Mouse (Mus musculus) hindbrain, embryonic 13.5 days (tissue): ENCODE measurements at regions not wholly inside any gene's neighbourhood (a gene's known extent, or its start where the extent isn't known, plus 50 kb on each side); places are given as distances from the start of the nearest gene placed in this dataset.

Experiments used
- ATAC-seq: fragments of 200-750 bp; cut with Nextera tagmentation; 2 replicates; pipeline ENCODE4 v1.8.0; 2017; ENCODE audit warnings: moderate TSS enrichment; ENCODE audit not compliant: low FRiP score
- H3K27ac ChIP-seq: fragments of 300-500 bp; sonication (generic); 2 replicates; pipeline ENCODE4 v1.5.1; 2015; ENCODE audit warnings: inconsistent platforms, mild to moderate bottlenecking, moderate library complexity
- H3K27me3 ChIP-seq: fragments of 300-500 bp; sonication (generic); 2 replicates; pipeline ENCODE4 v1.6.1; 2015; ENCODE audit warnings: mild to moderate bottlenecking, inconsistent platforms
- H3K36me3 ChIP-seq: fragments of 300-500 bp; sonication (generic); 2 replicates; pipeline ENCODE4 v1.6.1; 2015; ENCODE audit warnings: mild to moderate bottlenecking, inconsistent platforms
- H3K4me1 ChIP-seq: fragments of 300-500 bp; sonication (generic); replicated peaks from 2 replicates; pipeline ENCODE4 v1.6.1; 2015; ENCODE audit warnings: inconsistent platforms
- H3K4me2 ChIP-seq: fragments of 300-500 bp; sonication (generic); 2 replicates; pipeline ENCODE4 v1.6.1; 2015; ENCODE audit warnings: inconsistent platforms, mild to moderate bottlenecking, moderate library complexity
- H3K4me3 ChIP-seq: fragments of 300-500 bp; sonication (generic); 2 replicates; pipeline ENCODE4 v1.5.1; 2015; ENCODE audit warnings: mild to moderate bottlenecking, inconsistent platforms
- H3K9ac ChIP-seq: fragments of 300-500 bp; sonication (generic); 2 replicates; pipeline ENCODE4 v1.6.1; 2015; ENCODE audit warnings: mild to moderate bottlenecking, inconsistent platforms
- H3K9me3 ChIP-seq: fragments of 300-500 bp; sonication (generic); 2 replicates; pipeline ENCODE4 v1.6.1; 2016; ENCODE audit warnings: inconsistent platforms
- WGBS: fragments of 180-500 bp; shearing (Covaris S2); methylation state at CpG from one replicate; pipeline ENCODE4 v1.1.7; 2015; 5-methylcytosine and 5-hydroxymethylcytosine counted together

- 11% methylated on average over 12 of the region's 12 CpGs for WGBS
- no peaks in the 10 kb centered on the region for H3K4me1 ChIP-seq
- no peaks in the 10 kb centered on the region for H3K36me3 ChIP-seq
- no peaks in the 10 kb centered on the region for H3K9me3 ChIP-seq
- H3K4me2 ChIP-seq, result peak overlapping the region; percentile 50
- peak overlapping the region; percentile 35; the same call in 1 of the 2 replicates for H3K27ac ChIP-seq
- H3K27me3 ChIP-seq, result no peaks in the 10 kb centered on the region; the same call in 1 of the 2 replicates
- ATAC-seq, result peak; percentile 95
- peak overlapping the region; percentile 18; the same call in 1 of the 2 replicates for H3K4me3 ChIP-seq
- no peak overlapping the region; the same call in 1 of the 2 replicates for H3K9ac ChIP-seq
These were observed 84.4 kb upstream of the Bace2 start for GRCm38 (mm10) chr16:97272035-97272631.

- no peaks in the 10 kb centered on the region for H3K36me3 ChIP-seq
- H3K9ac ChIP-seq, result no peak overlapping the region
- H3K27ac ChIP-seq, result no peak overlapping the region
- peaks cover 8% of the 10 kb centered on the region for H3K4me1 ChIP-seq
- no peak overlapping the region for H3K4me2 ChIP-seq
- WGBS, result 69% methylated on average over 1 of the region's 1 CpGs
- no peak for ATAC-seq
- H3K4me3 ChIP-seq, result no peak overlapping the region
- no peaks in the 10 kb centered on the region; the same call in 1 of the 2 replicates for H3K27me3 ChIP-seq
- no peaks in the 10 kb centered on the region for H3K9me3 ChIP-seq
These were observed 77.6 kb upstream of the Bace2 start for GRCm38 (mm10) chr16:97278913-97279312.

- Histone ChIP-seq H3K27ac (no peak overlapping the region), H3K36me3 (no peaks in the 10 kb centered on the region), H3K4me3 (no peak overlapping the region), H3K9ac (no peak overlapping the region), H3K4me2 (no peak overlapping the region), H3K4me1 (peaks cover 8% of the 10 kb centered on the region), H3K9me3 (no peaks in the 10 kb centered on the region), H3K27me3 (no peaks in the 10 kb centered on the region)
- ATAC-seq, result no peak
- WGBS, result 91% methylated on average over 7 of the region's 7 CpGs
These were observed 74.9 kb upstream of the Bace2 start for GRCm38 (mm10) chr16:97281615-97282110.

GRCm38 (mm10) chr16:97282943-97283342 is 73.6 kb upstream of the Bace2 start:
- no peak overlapping the region for H3K4me3 ChIP-seq
- peak overlapping the region; percentile 48 for H3K27ac ChIP-seq
- 46% methylated on average over 9 of the region's 9 CpGs for WGBS
- H3K36me3 ChIP-seq, result no peaks in the 10 kb centered on the region
- no peak overlapping the region for H3K9ac ChIP-seq
- H3K4me1 ChIP-seq, result peaks cover 8% of the 10 kb centered on the region
- no peaks in the 10 kb centered on the region for H3K9me3 ChIP-seq
- no peaks in the 10 kb centered on the region for H3K27me3 ChIP-seq
- H3K4me2 ChIP-seq, result no peak overlapping the region
- ATAC-seq, result no peak

GRCm38 (mm10) chr16:97285886-97286447 is 70.6 kb upstream of the Bace2 start:
- no peak overlapping the region for H3K4me3 ChIP-seq
- peaks cover 23% of the 10 kb centered on the region for H3K4me1 ChIP-seq
- 88% methylated on average over 8 of the region's 8 CpGs for WGBS
- H3K36me3 ChIP-seq, result no peaks in the 10 kb centered on the region
- no peak overlapping the region for H3K4me2 ChIP-seq
- no peak for ATAC-seq
- no peaks in the 10 kb centered on the region for H3K9me3 ChIP-seq
- no peak overlapping the region for H3K9ac ChIP-seq
- no peak overlapping the region for H3K27ac ChIP-seq
- H3K27me3 ChIP-seq, result no peaks in the 10 kb centered on the region

- Histone ChIP-seq H3K4me1 (peaks cover 23% of the 10 kb centered on the region), H3K4me3 (no peak overlapping the region), H3K36me3 (no peaks in the 10 kb centered on the region), H3K4me2 (no peak overlapping the region), H3K27ac (no peak overlapping the region), H3K9ac (no peak overlapping the region), H3K9me3 (no peaks in the 10 kb centered on the region), H3K27me3 (no peaks in the 10 kb centered on the region)
- ATAC-seq, result no peak
- WGBS, result 42% methylated on average over 3 of the region's 3 CpGs
These were observed 69.8 kb upstream of the Bace2 start for GRCm38 (mm10) chr16:97286717-97287116.

- no peaks in the 10 kb centered on the region for H3K27me3 ChIP-seq
- H3K9me3 ChIP-seq, result no peaks in the 10 kb centered on the region
- no peak for ATAC-seq
- H3K4me3 ChIP-seq, result no peak overlapping the region
- H3K4me1 ChIP-seq, result peaks cover 28% of the 10 kb centered on the region
- no peak overlapping the region for H3K9ac ChIP-seq
- H3K36me3 ChIP-seq, result no peaks in the 10 kb centered on the region
- no peak overlapping the region for H3K4me2 ChIP-seq
- WGBS, result 20% methylated on average over 8 of the region's 8 CpGs
- peak overlapping the region; percentile 50 for H3K27ac ChIP-seq
These were observed 67.9 kb upstream of the Bace2 start for GRCm38 (mm10) chr16:97288634-97289033.

GRCm38 (mm10) chr16:97292484-97293048 is 64.0 kb upstream of the Bace2 start:
- Histone ChIP-seq H3K4me2 (peak overlapping the region; percentile 42), H3K4me1 (peaks cover 30% of the 10 kb centered on the region), H3K36me3 (no peaks in the 10 kb centered on the region), H3K4me3 (peak overlapping the region; percentile 4; the same call in 1 of the 2 replicates), H3K27ac (peak overlapping the region; percentile 78), H3K9ac (no peak overlapping the region), H3K9me3 (no peaks in the 10 kb centered on the region), H3K27me3 (no peaks in the 10 kb centered on the region)
- ATAC-seq, result peak; percentile 50; the same call in 1 of the 2 replicates
- WGBS, result 1% methylated on average over 11 of the region's 11 CpGs

- Histone ChIP-seq H3K4me1 (peaks cover 26% of the 10 kb centered on the region), H3K36me3 (no peaks in the 10 kb centered on the region), H3K4me3 (no peak overlapping the region), H3K27ac (peak overlapping the region; percentile 78), H3K4me2 (peak overlapping the region; percentile 42), H3K27me3 (no peaks in the 10 kb centered on the region), H3K9me3 (no peaks in the 10 kb centered on the region), H3K9ac (no peak overlapping the region)
- ATAC-seq, result peak; percentile 80
- WGBS, result 5% methylated on average over 4 of the region's 4 CpGs
These were observed 63.3 kb upstream of the Bace2 start for GRCm38 (mm10) chr16:97293273-97293672.

- Histone ChIP-seq H3K4me1 (peaks cover 14% of the 10 kb centered on the region), H3K27ac (no peak overlapping the region), H3K9ac (no peak overlapping the region), H3K36me3 (no peaks in the 10 kb centered on the region), H3K9me3 (no peaks in the 10 kb centered on the region), H3K4me3 (no peak overlapping the region), H3K4me2 (no peak overlapping the region), H3K27me3 (no peaks in the 10 kb centered on the region)
- WGBS, result 79% methylated on average over 3 of the region's 3 CpGs
- ATAC-seq, result no peak
These were observed 59.4 kb upstream of the Bace2 start for GRCm38 (mm10) chr16:97297140-97297539.

GRCm38 (mm10) chr16:97304156-97304735 is 52.3 kb upstream of the Bace2 start:
- ATAC-seq, result no peak
- no peak overlapping the region for H3K4me2 ChIP-seq
- H3K4me3 ChIP-seq, result no peak overlapping the region
- WGBS, result 57% methylated on average over 5 of the region's 5 CpGs
- no peak overlapping the region for H3K9ac ChIP-seq
- no peaks in the 10 kb centered on the region for H3K36me3 ChIP-seq
- 0 out of 2 replicates have a peak, but pooled peaks cover 5% of the 10 kb centered on the region for H3K4me1 ChIP-seq
- no peak overlapping the region for H3K27ac ChIP-seq
- no peaks in the 10 kb centered on the region for H3K27me3 ChIP-seq
- H3K9me3 ChIP-seq, result no peaks in the 10 kb centered on the region
